Mouse (Mus musculus): ENCODE measurements around the gene Lman1l. TPM values are rescaled to one million over a fixed set of nuclear protein-coding genes. Genes with fewer than 3 reads are reported as not detected.

Lman1l gene
- polyA plus RNA-seq, 1 experiment from 2014 or later: not detected

DNA sequence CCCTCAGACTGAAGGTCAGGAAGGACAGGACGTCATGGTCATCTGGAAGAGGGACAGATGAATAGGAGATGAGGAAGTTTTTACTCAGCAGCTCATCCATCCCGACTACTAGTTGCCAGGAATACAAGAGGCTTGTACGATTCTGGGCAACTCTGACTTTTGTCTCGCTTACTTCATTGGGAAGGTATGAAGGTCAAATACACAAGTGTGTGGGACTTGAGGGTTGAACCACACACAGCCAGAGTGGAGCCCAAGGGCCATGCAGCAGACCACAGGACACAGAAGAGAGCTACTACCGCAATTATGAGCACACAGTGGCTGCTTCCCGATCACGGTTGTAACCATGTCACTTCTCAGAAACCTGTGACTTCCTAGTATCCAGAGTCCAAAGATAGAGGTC is 8.0 kb downstream of the Lman1l start:
- Histone ChIP-seq H3K27ac (no peak overlapping the region), H3K27me3 (ENCODE audit: control insufficient read depth, insufficient read depth, low read length) (no peaks in the 10 kb centered on the region), H3K4me3 (replicated peaks; ENCODE audit: low read length) (no peak overlapping the region), H3K36me3 (replicated peaks; ENCODE audit: control insufficient read depth, insufficient read depth) (no peaks in the 10 kb centered on the region), H3K9ac (no peak overlapping the region), H3K9me3 (ENCODE audit: control insufficient read depth, low read length) (no peaks in the 10 kb centered on the region), H3K4me1 (replicated peaks; ENCODE audit: control insufficient read depth, insufficient read depth, low read length) (no peaks in the 10 kb centered on the region), H3K4me2 (replicated peaks) (no peak overlapping the region)
- no peak for DNase-seq (ENCODE audit: low spot score)
- 86% methylated on average over 7 of the region's 7 CpGs for WGBS
- no peak for ATAC-seq (ENCODE audit: low FRiP score)

DNA sequence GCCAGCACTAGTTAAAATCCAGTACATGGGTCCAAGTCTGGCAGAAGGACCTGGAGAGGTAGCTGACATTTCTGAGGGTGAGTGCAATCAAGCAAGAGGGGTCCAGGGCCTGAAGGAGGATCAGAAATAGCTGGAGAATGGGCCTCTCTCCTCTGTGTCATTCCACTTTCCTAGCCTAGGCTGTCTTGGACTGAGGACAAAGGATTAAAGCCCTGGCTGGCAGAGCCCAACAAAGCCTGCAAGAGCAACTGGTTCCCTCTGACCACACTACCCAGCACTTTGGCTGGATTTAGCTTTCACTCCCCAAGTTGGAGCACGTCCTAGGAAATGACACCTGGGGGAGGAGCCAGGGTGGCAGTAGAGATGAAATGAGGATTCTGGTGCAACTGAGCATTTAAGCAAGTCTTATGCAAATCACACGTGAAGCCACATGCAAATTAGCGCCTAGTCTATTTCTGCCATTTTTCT is 10.2 kb downstream of the Lman1l start:
- H3K27me3 ChIP-seq (ENCODE audit: control insufficient read depth, insufficient read depth, low read length): peaks cover 4% of the 10 kb centered on the region; the same call in 1 of the 2 replicates
- no peak overlapping the region for H3K4me3 ChIP-seq (replicated peaks; ENCODE audit: low read length)
- peaks cover 9% of the 10 kb centered on the region for H3K4me1 ChIP-seq (replicated peaks; ENCODE audit: control insufficient read depth, insufficient read depth, low read length)
- ATAC-seq (ENCODE audit: low FRiP score): no peak
- no peak overlapping the region for H3K27ac ChIP-seq
- no peak overlapping the region for H3K9ac ChIP-seq
- WGBS: 53% methylated on average over 3 of the region's 3 CpGs
- no peaks in the 10 kb centered on the region for H3K36me3 ChIP-seq (replicated peaks; ENCODE audit: control insufficient read depth, insufficient read depth)
- H3K9me3 ChIP-seq (ENCODE audit: control insufficient read depth, low read length): no peaks in the 10 kb centered on the region
- H3K4me2 ChIP-seq (replicated peaks): no peak overlapping the region
- no peak for DNase-seq (ENCODE audit: low spot score)

DNA sequence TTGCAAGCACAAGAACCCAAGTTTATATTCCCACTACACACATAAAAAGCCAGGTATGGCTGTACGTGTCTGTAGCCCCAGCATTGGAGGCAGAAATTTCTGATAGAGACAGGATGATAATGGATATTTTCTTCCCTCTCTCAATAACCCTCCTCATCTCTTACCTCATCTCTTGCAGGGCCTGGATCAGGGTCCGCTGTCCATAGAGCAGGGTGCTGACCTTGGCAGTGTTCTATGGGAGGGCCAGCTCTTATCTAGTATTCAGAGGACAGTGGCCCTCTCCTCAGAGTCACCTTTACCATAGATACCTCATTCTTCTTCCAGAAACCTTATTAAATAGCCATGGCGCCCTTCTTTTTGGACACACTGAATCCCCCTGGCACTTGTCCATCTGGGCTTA is 10.8 kb downstream of the Lman1l start:
- Histone ChIP-seq H3K27me3 (ENCODE audit: control insufficient read depth, insufficient read depth, low read length) (peaks cover 5% of the 10 kb centered on the region; the same call in 1 of the 2 replicates), H3K27ac (no peak overlapping the region), H3K36me3 (replicated peaks; ENCODE audit: control insufficient read depth, insufficient read depth) (no peaks in the 10 kb centered on the region), H3K4me2 (replicated peaks) (no peak overlapping the region), H3K4me1 (replicated peaks; ENCODE audit: control insufficient read depth, insufficient read depth, low read length) (peaks cover 9% of the 10 kb centered on the region), H3K9ac (no peak overlapping the region), H3K4me3 (replicated peaks; ENCODE audit: low read length) (no peak overlapping the region), H3K9me3 (ENCODE audit: control insufficient read depth, low read length) (no peaks in the 10 kb centered on the region)
- 70% methylated on average over 3 of the region's 3 CpGs for WGBS
- ATAC-seq (ENCODE audit: low FRiP score) (no peak), DNase-seq (ENCODE audit: low spot score) (no peak)

DNA sequence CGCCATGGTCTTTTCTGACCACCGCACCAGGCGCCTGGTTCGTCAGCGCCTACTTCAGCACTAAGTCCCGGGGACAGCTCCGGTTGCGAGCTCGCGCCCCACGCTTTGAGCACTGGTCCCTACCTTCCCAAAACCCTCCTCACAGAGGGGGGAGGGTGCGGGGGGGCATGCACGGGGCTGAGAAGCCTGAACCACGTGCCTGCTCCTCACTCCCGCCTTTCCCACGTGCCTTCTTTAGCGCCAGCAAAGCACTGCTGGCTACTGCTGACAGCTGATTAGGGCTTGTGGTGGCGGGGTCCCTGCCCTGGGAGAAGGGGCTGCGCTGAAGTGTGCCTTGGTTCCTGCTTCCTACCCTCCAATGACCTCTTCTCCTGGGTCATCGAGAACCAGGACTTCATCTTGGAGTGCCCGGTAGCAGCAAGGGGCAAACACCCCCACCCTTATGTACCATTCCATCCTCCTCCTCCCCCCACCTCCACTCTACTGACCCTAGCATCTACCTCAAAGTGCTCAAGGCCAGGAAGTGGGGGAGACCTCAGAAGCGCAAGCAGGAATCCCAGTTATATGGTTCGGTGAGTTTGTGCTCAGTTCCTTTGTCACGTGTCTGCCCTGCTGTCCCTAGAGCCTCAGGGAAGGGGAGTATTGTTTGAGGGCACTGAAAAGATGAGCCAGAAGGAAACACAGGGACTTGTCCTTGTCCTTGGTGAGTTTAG is 14.3 kb downstream of the Lman1l start, which contains the start of gene Cplx3:
Cplx3 (minus strand) TSS at position 143 of the 713 bp plus-strand sequence.
- 7% methylated on average over 24 of the region's 24 CpGs for WGBS
- Histone ChIP-seq H3K4me1 (replicated peaks; ENCODE audit: control insufficient read depth, insufficient read depth, low read length) (peaks cover 9% of the 10 kb centered on the region), H3K9me3 (ENCODE audit: control insufficient read depth, low read length) (no peaks in the 10 kb centered on the region), H3K36me3 (replicated peaks; ENCODE audit: control insufficient read depth, insufficient read depth) (no peaks in the 10 kb centered on the region), H3K4me3 (replicated peaks; ENCODE audit: low read length) (no peak within 1 kb of the TSS), H3K9ac (no peak within 1 kb of the TSS), H3K27me3 (ENCODE audit: control insufficient read depth, insufficient read depth, low read length) (peaks cover 5% of the 10 kb centered on the region; the same call in 1 of the 2 replicates), H3K27ac (no peak within 1 kb of the TSS), H3K4me2 (replicated peaks) (peak within 1 kb of the TSS; percentile 33)
- ATAC-seq (ENCODE audit: low FRiP score) (peak; percentile 63; the same call in 1 of the 2 replicates), DNase-seq (ENCODE audit: low spot score) (no peak)

DNA sequence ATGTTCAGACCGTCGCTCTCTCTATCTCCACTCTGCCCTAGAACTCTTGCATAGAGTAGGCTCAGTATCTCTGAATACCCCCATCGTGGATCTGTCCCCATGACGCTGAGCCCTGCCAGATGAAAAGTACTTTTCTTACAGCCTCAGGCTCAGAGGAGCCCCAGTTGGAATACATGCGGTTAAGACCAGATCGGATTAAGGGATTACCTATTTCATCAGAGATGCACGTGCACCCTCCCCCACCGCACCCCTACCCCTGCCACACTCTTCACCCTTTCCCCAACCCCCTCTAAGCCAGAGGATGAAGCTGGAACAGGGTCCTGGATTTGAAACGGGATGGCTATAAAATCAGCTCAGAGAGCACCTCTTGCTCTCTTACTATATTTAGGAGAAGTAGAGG is 15.1 kb downstream of the Lman1l start:
- Histone ChIP-seq H3K27ac (no peak overlapping the region), H3K9me3 (ENCODE audit: control insufficient read depth, low read length) (no peaks in the 10 kb centered on the region), H3K4me1 (replicated peaks; ENCODE audit: control insufficient read depth, insufficient read depth, low read length) (peaks cover 13% of the 10 kb centered on the region), H3K4me2 (replicated peaks) (no peak overlapping the region), H3K36me3 (replicated peaks; ENCODE audit: control insufficient read depth, insufficient read depth) (no peaks in the 10 kb centered on the region), H3K27me3 (ENCODE audit: control insufficient read depth, insufficient read depth, low read length) (peaks cover 5% of the 10 kb centered on the region; the same call in 1 of the 2 replicates), H3K9ac (no peak overlapping the region), H3K4me3 (replicated peaks; ENCODE audit: low read length) (no peak overlapping the region)
- DNase-seq (ENCODE audit: low spot score) (no peak), ATAC-seq (ENCODE audit: low FRiP score) (no peak)
- 23% methylated on average over 9 of the region's 9 CpGs for WGBS

DNA sequence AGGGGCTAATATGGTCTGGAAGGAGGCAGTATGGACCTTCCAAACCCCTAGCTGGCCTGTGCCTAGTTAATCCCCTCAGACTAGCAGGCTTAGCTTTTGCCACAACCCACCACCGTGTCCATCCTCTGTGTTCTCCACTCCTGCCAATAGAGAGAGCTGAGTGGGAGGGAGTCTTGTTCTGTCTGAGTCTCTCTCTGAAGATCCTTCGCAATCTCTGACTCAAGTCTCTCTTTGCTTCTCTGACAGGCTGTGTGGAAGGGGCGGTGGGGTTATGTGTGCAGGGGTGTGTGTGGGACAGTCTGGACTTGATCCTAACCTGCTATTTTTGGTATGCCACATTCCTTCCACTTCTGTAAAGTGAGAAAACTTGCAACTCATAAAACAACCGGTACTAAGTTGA is 15.7 kb downstream of the Lman1l start:
- DNase-seq (ENCODE audit: low spot score) (no peak), ATAC-seq (ENCODE audit: low FRiP score) (no peak)
- 92% methylated on average over 4 of the region's 4 CpGs for WGBS
- H3K27me3 ChIP-seq (ENCODE audit: control insufficient read depth, insufficient read depth, low read length): peaks cover 5% of the 10 kb centered on the region; the same call in 1 of the 2 replicates
- H3K4me2 ChIP-seq (replicated peaks): no peak overlapping the region
- no peaks in the 10 kb centered on the region for H3K9me3 ChIP-seq (ENCODE audit: control insufficient read depth, low read length)
- no peak overlapping the region for H3K4me3 ChIP-seq (replicated peaks; ENCODE audit: low read length)
- no peak overlapping the region for H3K27ac ChIP-seq
- H3K36me3 ChIP-seq (replicated peaks; ENCODE audit: control insufficient read depth, insufficient read depth): no peaks in the 10 kb centered on the region
- H3K9ac ChIP-seq: no peak overlapping the region
- peaks cover 16% of the 10 kb centered on the region for H3K4me1 ChIP-seq (replicated peaks; ENCODE audit: control insufficient read depth, insufficient read depth, low read length)

DNA sequence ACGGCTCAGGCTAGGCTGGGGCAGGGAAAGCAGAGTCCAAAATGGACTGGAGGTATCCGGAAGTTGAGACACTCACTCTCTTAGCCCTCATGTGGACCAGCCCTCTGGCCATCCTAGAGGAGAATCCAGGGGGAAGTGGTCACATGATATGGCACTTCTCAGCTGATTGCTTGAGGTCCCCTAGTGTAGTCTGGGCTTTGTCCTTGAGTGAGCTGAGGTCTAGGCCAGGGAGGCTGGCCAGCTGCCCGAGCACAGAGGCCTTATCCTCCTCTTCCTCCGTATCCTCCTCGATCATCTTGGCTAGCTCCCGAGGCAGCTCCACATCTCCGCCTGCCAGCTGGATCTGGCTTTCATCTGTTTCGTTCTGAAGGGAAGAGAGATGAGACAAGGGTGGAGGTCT is 18.5 kb downstream of the Lman1l start:
- no peak for DNase-seq (ENCODE audit: low spot score)
- no peak overlapping the region for H3K4me3 ChIP-seq (replicated peaks; ENCODE audit: low read length)

DNA sequence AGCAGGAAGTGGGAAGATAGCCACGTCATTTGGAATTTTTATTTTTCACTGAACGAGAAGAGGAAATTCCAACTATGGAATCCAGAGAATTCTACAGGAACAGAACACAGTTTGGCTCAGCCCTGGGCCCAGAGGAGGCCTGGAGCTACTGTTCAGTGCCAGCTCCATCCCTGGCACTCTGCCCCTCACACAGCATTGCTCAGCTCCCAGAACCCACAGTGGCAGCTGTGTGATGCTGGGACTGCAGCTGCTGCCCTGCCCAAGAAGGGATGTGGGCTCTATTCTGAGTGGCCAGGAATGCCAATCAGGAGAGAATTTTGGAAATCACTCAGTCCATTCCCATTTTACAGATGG is 19.2 kb downstream of the Lman1l start:
- peaks cover 25% of the 10 kb centered on the region for H3K4me1 ChIP-seq (replicated peaks; ENCODE audit: control insufficient read depth, insufficient read depth, low read length)
- DNase-seq (ENCODE audit: low spot score) (peak; percentile 53), ATAC-seq (ENCODE audit: low FRiP score) (no peak)
- H3K4me2 ChIP-seq (replicated peaks): no peak overlapping the region
- no peaks in the 10 kb centered on the region for H3K9me3 ChIP-seq (ENCODE audit: control insufficient read depth, low read length)
- H3K4me3 ChIP-seq (replicated peaks; ENCODE audit: low read length): no peak overlapping the region
- 67% methylated on average over 2 of the region's 2 CpGs for WGBS
- H3K27me3 ChIP-seq (ENCODE audit: control insufficient read depth, insufficient read depth, low read length): peaks cover 5% of the 10 kb centered on the region; the same call in 1 of the 2 replicates
- H3K9ac ChIP-seq: no peak overlapping the region
- H3K36me3 ChIP-seq (replicated peaks; ENCODE audit: control insufficient read depth, insufficient read depth): no peaks in the 10 kb centered on the region
- no peak overlapping the region for H3K27ac ChIP-seq

More for the DNA sequence above, 18.5 kb downstream of the Lman1l start:
- H3K9ac ChIP-seq: no peak overlapping the region
- H3K27ac ChIP-seq: no peak overlapping the region
- WGBS: 65% methylated on average over 8 of the region's 8 CpGs
- no peak for ATAC-seq (ENCODE audit: low FRiP score)
- H3K4me2 ChIP-seq (replicated peaks): no peak overlapping the region
- no peaks in the 10 kb centered on the region for H3K9me3 ChIP-seq (ENCODE audit: control insufficient read depth, low read length)
- H3K4me1 ChIP-seq (replicated peaks; ENCODE audit: control insufficient read depth, insufficient read depth, low read length): peaks cover 30% of the 10 kb centered on the region
- peaks cover 5% of the 10 kb centered on the region; the same call in 1 of the 2 replicates for H3K27me3 ChIP-seq (ENCODE audit: control insufficient read depth, insufficient read depth, low read length)
- no peaks in the 10 kb centered on the region for H3K36me3 ChIP-seq (replicated peaks; ENCODE audit: control insufficient read depth, insufficient read depth)

DNA sequence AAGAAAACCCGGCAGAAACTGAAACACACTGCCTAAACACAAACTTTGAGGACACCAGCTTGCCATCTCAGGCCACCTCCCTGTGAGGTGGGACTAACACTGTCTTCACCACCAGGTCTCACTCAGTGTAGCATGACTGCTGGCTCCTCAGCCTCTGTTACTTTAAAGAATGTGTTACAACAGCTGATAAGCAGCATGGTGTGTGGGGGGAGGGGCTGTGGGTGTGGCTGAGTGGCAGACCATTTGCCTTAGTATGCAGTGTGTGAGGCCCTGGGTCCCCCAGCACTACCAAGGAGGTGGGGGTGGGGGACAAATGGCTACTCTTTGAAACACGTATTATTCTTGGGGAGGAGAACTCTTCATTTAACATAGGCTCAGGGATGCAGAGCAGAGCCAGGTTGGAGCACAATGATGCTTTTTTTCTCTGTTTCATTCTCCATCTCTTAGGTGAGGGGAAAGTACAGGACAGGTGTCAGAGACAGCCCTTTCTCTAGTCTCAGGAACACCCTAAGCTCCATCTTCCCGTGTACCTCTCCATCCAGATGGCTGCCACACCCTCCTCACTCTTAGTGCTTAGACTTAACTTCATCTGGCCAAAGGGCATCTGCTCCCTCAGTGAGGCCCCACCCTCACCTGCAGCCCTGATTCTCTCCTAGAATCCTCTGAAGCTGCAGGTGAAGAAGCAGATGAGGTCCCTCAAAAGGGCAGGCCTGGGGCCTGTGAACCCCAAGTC is 19.8 kb downstream of the Lman1l start:
- WGBS: 6% methylated on average over 3 of the region's 3 CpGs
- Histone ChIP-seq H3K9ac (no peak overlapping the region), H3K4me1 (replicated peaks; ENCODE audit: control insufficient read depth, insufficient read depth, low read length) (peaks cover 21% of the 10 kb centered on the region), H3K36me3 (replicated peaks; ENCODE audit: control insufficient read depth, insufficient read depth) (no peaks in the 10 kb centered on the region), H3K4me3 (replicated peaks; ENCODE audit: low read length) (no peak overlapping the region), H3K4me2 (replicated peaks) (no peak overlapping the region), H3K27ac (no peak overlapping the region), H3K27me3 (ENCODE audit: control insufficient read depth, insufficient read depth, low read length) (0 out of 2 replicates have a peak, but pooled peaks cover 5% of the 10 kb centered on the region), H3K9me3 (ENCODE audit: control insufficient read depth, low read length) (no peaks in the 10 kb centered on the region)
- 0 out of 2 replicates have a peak, but pooled peaks have one; percentile 5 for ATAC-seq (ENCODE audit: low FRiP score)
- no peak for DNase-seq (ENCODE audit: low spot score)
